Mouse (Mus musculus) urinary bladder, postnatal 4 days (tissue): ENCODE measurements around the gene Cds2.
"Not testable (repeated sequence)": the region's sequence is repeated elsewhere in the genome, so short reads cannot be mapped to it uniquely, and the experiment has no call there.

ENCODE experiments used
- DNase-seq, 2 experiments: peaks; one replicate each; pipeline ENCODE4 v3.0.0; 2021 to 2022; ENCODE audit warnings: low spot score in 2 of 2

Cds2 gene

DNA sequence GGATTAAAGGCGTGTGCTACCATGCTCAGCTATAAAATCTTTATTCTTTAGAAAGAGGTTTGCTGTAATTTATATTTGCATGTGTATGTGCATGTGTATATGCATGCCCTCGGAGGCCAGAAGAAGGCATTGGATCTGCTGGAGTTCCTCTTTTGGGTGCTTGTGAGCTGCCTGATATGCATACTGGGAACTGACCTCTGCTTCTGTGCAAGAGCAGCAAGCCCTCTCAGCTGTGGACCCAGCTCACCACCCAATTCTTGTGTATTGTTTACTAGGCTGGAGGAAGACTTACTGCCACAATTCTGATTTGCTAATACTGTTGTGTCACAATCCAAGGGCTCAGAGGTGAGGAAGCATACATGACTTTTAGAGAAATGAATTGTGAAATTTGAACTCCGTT is 3.1 kb downstream of the Cds2 start:
- DNase-seq = no peak

DNA sequence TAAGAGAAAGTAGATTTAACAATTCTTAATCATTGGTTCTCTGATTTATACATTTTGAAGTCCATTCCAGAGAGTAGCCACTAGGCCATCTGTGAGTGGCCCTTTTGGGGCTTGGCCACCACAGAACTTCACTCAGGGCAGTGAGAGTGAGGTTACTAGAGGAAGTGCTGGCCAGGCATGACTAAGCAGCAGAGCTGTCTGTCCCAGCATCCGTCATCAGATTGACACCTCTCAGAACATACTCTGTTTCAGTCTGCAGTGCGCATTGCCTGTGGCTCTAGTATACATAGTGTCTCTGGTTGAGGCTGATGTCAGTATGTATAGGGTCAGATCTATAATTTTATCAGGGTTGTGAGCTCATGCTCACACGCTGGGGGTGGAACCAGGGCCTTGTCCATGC is 6.3 kb downstream of the Cds2 start:
- no peak for DNase-seq

DNA sequence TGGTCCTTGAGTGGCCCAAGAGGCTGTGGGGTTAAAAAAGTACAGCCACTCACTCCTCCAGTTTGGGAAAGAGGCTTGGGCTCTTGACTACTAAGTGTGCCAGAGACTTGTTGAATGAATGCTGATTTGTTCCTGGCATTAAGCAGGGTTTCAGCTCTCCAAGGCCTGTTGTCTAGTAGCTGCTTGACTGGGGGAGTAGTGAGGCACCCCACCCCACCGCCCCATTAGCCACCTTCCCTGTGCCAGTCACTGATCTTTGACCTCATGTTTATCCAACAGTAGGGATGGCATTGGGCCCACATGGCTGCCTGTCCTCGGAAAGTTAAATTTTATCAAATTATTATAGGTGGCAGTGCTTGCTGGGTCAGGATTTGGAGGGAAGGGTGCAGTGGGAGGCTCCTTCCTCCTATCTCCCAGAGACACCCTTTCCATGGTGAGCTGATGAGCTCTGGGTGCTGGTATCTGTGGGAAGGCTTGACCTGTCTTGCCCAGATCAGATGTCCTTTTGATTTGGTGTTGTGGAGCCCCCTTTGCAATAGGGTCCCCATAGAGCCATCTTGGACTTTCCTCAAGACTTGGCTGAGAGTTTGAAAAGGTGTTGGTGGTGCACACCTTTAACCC is 7.5 kb downstream of the Cds2 start:
- no peak for DNase-seq

DNA sequence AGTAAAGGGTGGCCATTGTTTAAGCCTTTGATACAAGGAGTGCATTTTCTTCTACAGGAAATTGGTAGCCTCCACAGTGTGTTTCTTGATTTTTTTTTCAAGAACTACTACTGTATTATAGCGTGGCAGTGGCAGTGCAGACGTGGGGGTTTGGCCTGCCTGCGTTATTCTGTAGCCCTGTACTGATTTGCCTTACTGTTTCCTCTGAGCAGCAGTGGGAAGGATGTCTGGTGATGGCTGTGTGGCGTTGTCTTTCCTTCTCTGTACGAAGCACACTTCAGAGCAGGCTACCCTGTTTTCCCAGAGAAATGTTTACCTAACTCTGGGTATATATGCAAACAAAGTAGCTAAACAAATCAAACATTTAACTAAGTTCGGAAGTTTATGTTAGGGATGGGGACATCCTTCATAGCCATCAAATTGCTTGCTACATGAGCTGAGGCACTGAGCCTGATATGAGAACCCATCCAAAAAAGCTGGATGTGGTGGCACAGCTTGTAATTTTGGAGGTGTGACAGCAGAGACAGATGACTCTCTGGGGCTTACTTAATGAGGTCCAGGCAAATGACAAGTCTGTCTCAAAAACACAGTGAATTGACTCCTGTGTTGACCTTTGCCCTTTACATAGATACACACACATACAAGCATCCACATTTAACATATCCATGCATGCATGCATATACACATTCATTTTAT is 9.9 kb downstream of the Cds2 start:
- DNase-seq = no peak

DNA sequence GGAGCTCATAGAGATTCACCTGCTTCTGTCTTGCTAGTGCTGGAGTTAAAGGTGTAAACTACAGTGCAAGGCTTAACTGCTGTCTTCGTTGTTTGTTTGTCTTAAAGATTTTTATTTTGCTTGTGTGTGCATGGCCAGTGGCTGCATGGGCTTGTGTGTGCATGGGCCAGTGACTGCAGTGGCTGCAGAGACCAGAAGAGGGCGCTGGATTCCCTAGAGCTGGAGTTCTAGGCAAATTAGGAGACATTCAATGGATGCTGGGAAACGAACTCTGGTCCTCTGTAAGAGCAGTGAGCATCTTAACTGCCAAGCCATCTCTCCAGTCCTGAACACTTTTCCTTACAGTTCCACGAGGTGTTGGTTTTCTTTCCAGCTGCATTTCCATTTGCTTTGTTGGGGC is 12.6 kb downstream of the Cds2 start:
- no peak for DNase-seq

DNA sequence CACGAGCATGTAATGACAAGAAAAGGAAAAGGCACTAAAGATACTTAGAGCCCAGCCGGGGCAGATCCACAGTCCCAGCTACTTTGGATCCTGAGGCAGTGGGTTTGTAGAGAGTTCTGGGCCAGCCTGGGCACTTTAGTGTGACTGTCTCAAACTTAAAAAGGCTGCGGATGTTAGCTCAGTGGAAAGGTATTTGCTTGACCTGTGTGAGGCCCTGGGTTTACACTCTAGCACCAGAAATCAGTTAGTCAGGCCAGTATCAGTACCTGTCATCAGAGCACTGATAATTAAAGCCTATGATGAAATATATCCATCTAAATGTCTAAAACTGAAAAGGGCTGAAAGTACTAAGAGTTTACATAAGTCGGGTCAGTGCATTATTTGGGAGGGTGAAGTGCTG is 13.3 kb downstream of the Cds2 start:
- no peak for DNase-seq

DNA sequence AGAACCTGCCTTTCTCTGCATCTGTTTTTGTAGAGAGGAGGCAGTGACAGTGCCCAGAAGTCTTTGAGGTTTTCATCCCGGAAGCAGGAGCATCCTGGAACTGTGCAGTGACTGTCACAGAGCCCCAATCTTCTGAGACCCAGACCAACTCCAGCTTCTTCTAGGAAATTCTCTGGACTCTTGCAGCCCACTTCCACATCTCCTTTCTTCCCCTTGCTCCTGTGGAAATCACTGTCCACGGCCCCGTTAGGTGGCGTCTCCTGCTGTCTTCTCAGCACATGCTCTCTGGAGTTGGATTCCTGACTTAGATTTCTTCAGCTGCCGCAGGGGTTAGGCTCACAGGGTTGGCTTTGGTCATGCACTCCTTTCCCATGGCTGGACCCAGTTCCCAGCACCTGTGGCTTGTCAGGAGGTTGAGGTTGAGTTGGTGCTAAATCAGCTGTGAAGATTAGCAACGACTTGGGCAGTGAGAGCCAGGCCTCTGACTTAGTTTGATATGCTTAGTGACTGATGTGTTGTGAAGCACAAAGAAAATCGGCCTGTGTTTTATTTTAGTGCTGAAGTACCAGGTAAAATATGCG is 15.4 kb downstream of the Cds2 start:
- no peak for DNase-seq

DNA sequence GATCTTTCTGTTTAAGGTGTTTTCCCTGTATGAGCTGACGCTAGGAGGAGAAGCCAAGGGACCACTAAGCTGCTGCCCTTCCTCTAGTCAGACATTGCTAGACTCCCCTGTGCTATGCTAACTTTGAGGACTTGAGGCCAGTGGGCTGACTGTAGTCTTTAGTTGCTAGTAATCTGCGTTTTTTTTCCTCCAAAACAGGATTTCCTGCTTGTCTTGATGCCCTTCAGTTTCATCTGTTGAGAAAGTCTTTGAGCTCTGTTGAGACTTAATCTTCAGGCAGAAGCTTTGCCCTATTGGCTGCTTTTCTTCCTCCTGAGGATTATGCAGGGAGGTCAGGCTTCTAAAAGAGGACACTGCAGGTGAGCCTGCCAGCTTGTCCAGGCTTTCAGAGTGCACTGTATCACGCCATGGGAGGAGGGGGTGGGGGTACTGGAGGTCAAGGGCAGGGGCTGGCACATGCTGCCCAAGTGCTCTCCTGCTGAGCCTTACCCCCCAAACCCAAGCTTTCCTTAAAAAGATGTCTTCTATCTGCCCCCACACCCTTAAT is 16.5 kb downstream of the Cds2 start:
- no peak for DNase-seq

DNA sequence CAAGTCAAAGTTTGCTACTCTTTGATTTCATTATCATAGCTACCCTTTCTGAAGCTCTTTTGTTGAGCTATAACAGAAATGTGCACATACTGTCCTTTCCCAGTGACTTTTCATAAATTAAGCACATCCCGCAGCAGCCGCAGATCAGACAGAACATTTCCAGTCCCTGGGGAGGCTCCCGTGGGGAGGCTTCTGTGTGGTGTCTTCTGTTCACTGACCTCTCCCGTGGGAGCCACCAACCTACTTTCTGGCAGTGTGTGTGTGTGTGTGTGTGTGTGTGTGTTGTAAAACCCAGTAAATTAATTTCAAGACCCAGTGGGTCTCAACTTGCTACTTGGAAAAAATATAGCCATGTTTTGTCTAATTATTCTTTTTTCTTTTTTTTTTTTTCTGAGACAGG is 17.0 kb downstream of the Cds2 start:
- DNase-seq = no peak

DNA sequence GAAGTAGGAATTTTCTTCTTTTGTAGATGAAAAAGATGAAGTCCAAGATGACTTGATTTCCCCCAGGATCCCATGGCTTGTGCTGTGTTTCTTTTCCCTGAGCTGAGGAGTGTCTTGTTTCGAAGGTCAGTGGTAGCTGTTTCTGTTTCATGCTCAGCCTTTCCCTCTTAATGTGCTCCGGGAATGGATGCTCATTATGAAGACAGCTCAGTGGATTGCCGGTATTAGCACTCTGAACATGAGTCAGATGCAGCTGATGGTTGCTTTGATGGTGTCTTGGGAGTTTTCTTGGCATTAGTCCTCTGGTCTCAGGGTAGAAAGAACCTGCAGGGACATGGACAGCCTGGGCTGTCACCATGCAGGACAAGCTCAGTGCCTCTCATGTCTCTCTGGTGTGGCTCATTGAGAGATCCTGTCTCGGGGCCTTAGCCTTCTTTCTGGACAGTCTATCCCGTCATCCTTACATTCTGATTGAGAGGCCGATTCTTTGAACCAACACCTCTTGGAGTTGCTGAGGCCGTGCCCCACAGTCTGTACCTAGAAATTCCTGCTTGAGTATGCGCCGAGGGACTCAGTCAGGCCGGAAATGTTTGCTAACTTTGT is 17.7 kb downstream of the Cds2 start:
- no peak for DNase-seq

DNA sequence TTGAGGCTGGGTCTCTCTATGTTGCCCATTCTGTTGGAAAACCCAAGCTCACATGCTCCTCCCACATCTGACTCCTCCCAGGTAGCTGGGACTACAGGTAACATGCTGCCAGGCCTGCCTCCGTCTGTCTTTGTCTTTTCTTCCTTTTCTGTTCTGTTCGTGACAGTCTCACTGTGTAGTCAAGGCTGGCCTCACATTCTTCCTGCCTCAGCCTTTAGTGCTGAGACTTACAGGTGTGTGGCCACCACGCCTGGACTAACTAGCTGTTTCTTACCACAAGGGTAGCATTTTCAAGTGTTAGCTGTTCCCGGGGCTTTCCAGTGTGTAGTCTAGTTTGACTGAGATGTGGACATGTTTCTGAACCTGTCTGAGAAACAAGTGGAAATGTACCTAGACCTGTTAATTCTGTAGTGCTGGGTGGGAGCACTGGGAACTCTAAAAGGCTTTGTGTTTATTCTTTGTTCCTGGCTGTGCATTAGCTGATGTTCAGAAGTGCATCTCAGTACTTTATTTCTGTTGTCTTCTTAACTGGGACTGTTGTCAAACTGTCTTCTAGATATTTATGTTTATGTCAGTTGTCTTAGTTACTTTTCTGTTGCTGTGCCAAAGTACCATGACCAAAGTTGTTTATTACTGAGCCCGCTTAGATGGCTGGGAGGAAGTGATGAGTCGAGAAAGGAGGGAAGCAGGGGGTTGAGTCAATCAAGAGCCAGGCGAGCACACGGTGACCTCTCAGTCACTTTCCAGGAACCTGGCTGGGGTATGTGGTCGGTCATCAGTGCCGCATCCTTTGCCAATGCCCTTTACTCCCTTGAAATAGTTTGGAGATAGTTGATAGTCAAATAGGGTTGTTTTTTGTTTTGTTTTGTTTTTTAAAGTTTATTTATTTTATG is 18.9 kb downstream of the Cds2 start:
- DNase-seq = no peak

DNA sequence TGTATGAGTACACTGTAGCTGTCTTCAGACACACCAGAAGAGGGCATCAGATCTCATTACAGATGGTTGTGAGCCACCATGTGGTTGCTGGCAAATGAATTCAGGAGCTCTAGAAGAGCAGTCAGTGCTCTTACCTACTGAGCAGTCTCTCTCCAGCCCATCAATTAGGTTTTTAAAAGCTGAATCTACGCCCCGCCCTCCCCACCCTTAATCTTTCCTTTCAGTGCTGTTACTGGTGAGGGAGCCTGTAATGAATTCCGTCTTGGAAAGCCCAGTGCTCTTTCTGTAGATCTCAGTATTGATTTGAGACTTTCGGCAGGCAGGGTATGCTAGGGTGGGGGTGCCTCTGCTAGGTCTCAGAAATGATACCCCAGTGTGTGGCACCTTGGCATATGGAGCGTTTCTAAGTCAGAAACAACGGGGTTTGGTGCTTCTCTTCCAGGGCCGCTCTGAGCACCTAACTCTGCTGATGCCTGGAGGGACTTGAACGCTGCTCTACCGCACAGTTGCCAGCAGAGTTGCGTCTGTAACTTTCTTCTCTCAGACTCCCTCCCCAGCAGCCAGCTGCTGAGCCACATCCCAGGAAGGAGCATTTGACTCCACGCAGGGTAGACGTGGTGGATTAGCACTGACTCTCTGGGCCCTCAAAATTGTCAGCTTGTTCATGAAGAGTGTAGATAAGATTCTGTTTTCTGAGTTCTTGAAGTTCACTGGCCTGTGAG is 19.7 kb downstream of the Cds2 start:
- no peak for DNase-seq

DNA sequence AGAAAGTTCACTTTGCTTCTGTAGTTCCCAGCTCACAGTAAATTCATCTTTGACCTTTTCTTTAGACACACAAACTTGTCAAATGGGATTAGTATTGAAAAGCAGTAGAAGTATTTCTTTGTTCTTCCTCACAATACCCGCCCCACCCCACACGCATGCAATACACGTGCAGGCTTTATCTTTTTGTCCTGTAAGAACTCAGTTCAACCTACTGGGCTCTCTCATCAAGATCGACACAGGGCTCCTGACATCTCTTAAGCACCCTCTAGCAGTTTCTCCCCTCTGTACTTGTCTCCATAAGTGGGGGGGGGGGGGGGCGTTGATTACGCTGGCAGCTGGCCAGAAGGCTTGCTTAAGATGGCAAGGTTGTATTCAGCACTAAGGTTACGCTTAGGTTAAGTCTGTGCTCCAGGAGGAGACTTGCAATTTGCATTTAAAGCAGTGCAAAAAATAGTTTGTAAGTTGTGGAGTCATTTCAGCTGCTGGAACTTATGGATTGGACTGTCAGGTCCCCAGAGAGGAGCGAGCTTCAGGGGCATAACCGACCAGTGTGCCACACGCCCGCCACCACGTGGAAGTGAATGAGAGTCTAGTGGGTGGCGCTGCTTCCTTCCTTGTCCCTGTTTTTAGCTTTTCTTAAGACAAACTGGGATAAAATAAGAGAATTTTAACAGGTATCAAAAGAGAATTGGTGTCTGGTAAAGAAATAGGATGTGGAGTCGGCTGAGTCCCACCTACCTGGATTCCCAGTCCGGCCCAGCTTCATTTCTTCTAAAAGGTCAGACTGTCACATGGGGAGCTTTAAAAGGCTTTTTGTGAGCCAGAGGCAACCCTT is 20.5 kb downstream of the Cds2 start:
- no peak for DNase-seq

DNA sequence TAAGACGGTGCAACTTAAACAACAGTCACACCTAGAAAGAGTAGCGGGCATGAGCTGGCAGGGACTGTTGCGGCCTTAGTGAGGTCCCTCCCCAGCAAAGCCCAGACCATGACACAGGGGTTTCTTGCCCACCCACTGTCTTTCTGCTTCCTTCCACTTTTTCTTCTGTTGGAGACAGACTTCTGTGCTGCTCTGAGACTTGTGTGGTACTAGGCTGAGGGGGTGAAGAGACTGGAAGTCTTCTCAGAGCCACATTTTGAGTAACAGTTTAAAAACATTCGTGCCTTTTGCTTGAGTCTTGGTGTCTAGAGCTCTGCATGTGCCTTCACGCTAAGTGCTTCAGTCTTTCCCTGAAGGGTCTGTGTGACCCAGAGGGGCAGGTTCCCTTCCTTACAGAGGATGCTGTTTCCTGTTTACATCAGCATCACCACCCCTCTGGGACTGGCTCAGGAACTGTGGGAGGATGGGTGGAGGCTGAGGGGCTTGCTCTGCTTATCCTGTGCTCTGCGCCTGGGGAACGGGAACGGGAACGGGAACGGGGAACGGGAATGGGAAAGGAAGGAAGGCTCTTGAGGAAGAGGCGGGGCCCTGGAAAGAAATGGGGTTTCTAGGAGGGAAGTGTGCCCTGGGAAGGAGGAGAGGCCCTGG is 21.7 kb downstream of the Cds2 start:
- no peak for DNase-seq

DNA sequence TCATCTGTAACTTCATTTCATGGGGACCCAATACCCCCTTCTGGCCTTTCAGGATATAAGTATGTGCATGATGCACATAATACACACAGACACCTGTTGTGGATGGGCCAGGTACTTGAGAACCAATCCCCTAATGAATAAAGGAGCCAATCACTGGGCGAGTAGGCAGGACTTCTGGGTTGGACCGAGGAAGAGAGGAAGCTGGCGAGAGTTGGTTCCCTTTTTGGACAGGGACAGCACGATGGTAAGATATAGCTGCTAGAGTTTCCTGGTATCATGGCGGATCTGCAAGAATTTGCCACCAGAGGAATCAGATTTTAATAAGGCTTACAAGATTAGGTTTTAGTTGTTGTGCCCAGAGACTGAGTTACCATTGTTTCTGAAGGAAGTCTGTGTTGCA is 22.8 kb downstream of the Cds2 start:
- DNase-seq = not testable (repeated sequence)

DNA sequence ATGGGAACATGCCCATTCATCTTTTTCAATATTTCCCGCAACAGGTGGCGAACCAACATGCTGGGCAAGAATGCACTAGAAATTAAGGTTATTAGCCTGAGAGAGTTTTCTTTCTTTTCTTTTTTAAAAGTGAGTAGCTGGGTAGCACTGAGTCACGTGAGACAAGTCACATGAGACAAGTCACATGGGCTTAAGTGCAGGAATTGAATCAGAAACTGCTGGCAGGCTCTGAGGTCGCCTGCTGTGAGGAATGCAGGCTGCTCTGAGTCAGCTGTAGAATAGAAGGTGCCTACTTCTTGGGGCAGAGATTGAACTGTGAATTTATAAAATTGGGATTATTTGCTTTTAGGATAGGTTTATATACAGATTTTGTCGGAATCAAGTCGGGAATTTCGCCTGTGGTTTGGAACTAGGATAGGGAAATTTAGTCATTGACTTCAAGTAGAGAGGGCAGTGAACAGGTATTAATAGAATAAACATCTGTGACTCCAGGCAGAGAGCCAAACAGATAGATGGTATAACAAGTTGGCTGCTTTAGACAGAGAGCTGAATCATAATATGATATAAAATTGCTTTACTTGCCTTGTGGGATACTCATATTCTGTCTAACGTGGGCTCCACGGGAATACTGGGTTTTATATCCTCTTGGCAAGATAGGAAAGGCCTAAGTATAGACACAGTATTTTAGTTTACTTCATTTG is 23.6 kb downstream of the Cds2 start:
- no peak for DNase-seq

DNA sequence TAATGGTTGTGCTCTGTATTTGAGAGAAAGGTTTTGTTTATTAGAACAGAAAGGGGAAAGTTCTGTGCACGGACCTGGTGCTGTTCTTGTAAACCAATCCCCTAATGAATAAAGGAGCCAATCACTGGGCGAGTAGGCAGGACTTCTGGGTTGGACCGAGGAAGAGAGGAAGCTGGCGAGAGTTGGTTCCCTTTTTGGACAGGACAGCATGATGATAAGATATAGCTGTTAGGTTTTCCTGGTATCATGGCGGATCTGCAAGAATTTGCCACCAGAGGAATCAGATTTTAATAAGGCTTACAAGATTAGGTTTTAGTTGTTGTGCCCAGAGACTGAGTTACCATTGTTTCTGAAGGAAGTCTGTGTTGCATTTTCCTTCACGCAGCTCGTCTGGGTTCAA is 26.3 kb downstream of the Cds2 start:
- DNase-seq = not testable (repeated sequence)

DNA sequence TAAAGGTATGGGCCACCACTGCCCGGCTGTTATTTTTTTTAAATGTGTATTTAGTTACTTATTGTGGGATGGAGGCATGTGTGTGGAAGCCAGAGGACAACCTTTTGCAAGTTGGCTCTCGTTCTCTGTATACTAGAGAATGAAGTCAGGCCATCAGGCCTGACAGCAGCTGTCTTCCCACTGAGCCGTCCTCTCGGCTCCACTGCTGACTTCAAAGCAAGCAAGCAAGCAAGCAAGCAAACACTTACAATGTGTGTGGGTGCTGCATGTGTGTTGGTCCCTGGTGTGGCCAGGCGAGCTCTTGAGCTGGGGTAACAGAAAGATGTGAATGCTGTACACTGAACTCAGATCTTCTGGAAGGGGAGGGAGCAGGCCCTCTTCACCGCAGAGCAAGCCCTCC is 27.9 kb downstream of the Cds2 start:
- DNase-seq = no peak

DNA sequence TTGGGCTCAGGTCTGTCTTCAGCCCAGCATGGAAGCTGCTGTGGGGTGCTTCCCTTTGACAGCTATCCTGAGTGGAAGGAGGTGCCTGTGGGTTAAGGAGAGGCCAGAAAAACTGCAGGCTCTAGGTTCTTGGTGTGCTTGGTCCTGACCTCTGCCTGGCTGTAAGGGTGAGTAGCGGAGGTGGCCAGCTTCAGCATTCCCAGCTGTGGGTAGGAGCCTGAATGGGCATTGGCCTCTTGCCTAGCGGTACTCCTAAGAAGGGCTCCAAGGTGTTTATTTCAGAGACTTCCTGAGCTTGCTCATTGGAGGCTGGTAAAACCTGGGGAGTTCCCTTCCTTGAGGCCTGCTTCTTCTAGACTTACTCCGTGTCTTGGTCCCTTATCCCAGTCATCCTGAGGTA is 28.3 kb downstream of the Cds2 start:
- DNase-seq = no peak
